Mouse (Mus musculus) heart, postnatal 10 days (tissue): ENCODE measurements at regions not wholly inside any gene's neighbourhood (a gene's known extent, or its start where the extent isn't known, plus 50 kb on each side); places are given as distances from the start of the nearest gene placed in this dataset.

Experiments
- DNase-seq, 2 experiments: peaks; one replicate each; pipeline ENCODE4 v3.0.0; 2021
- intact Hi-C: fragments of 180-260 bp; cut with DNase I; formaldehyde crosslinking; loops from one replicate; pipeline ENCODE4 v1.15.1; 2025

- DNase-seq = peak; percentile 20 to 25
- intact Hi-C loops = no loop called here
Measured at GRCm38 (mm10) chr2:9681691-9682152, 199.3 kb upstream of the 4930412O13Rik start.

- intact Hi-C loops = no loop called here
- no peak for DNase-seq
Measured at GRCm38 (mm10) chr2:9683673-9684210, 197.3 kb upstream of the 4930412O13Rik start.

- DNase-seq = no peak
- intact Hi-C loops = no loop called here
Measured at GRCm38 (mm10) chr2:9688176-9688575, 192.9 kb upstream of the 4930412O13Rik start.

- no peak for DNase-seq
- intact Hi-C loops = no loop called here
Measured at GRCm38 (mm10) chr2:9689518-9689917, 191.5 kb upstream of the 4930412O13Rik start.

- intact Hi-C loops = no loop called here
- DNase-seq = no peak
Measured at GRCm38 (mm10) chr2:9691506-9691905, 189.5 kb upstream of the 4930412O13Rik start.

GRCm38 (mm10) chr2:9691906-9692305 lies 189.1 kb upstream of the 4930412O13Rik start:
- DNase-seq = no peak
- intact Hi-C loops = no loop called here

- DNase-seq = no peak
- intact Hi-C loops = no loop called here
Measured at GRCm38 (mm10) chr2:9693351-9693750, 187.7 kb upstream of the 4930412O13Rik start.

- DNase-seq = no peak
- intact Hi-C loops = no loop called here
Measured at GRCm38 (mm10) chr2:9694178-9694577, 186.9 kb upstream of the 4930412O13Rik start.

GRCm38 (mm10) chr2:9697591-9698345 lies 183.3 kb upstream of the 4930412O13Rik start:
- no peak for DNase-seq
- intact Hi-C loops = no loop called here

- DNase-seq = no peak
- intact Hi-C loops = no loop called here
Measured at GRCm38 (mm10) chr2:9704266-9704665, 176.8 kb upstream of the 4930412O13Rik start.

GRCm38 (mm10) chr2:9709466-9709865 lies 171.6 kb upstream of the 4930412O13Rik start:
- intact Hi-C loops = no loop called here
- no peak for DNase-seq

- DNase-seq = no peak
- intact Hi-C loops = no loop called here
Measured at GRCm38 (mm10) chr2:9717904-9718303, 163.1 kb upstream of the 4930412O13Rik start.

GRCm38 (mm10) chr2:9733243-9733642 lies 147.8 kb upstream of the 4930412O13Rik start:
- DNase-seq = no peak
- intact Hi-C loops = no loop called here

- intact Hi-C loops = no loop called here
- no peak for DNase-seq
Measured at GRCm38 (mm10) chr2:9744181-9744580, 136.9 kb upstream of the 4930412O13Rik start.

- intact Hi-C loops = no loop called here
- peak; percentile 4 to 6 for DNase-seq
Measured at GRCm38 (mm10) chr2:9749829-9750788, 130.9 kb upstream of the 4930412O13Rik start.

- DNase-seq = no peak
- intact Hi-C loops = no loop called here
Measured at GRCm38 (mm10) chr2:9753691-9754090, 127.4 kb upstream of the 4930412O13Rik start.

GRCm38 (mm10) chr2:9754153-9754552 lies 126.9 kb upstream of the 4930412O13Rik start:
- intact Hi-C loops = no loop called here
- no peak for DNase-seq

- DNase-seq = no peak
- intact Hi-C loops = no loop called here
Measured at GRCm38 (mm10) chr2:9757770-9758420, 123.2 kb upstream of the 4930412O13Rik start.

- no peak for DNase-seq
- intact Hi-C loops = no loop called here
Measured at GRCm38 (mm10) chr2:9758983-9759382, 122.1 kb upstream of the 4930412O13Rik start.

GRCm38 (mm10) chr2:9759389-9760104 lies 121.5 kb upstream of the 4930412O13Rik start:
- DNase-seq = no peak

More at GRCm38 (mm10) chr2:9759389-9760104, 121.5 kb upstream of the 4930412O13Rik start:
- intact Hi-C loops = no loop called here
